Mouse (Mus musculus): ENCODE measurements around the gene Cd55.
"Not testable (repeated sequence)": the region's sequence is repeated elsewhere in the genome, so short reads cannot be mapped to it uniquely, and the experiment has no call there.

Cd55 gene

DNA sequence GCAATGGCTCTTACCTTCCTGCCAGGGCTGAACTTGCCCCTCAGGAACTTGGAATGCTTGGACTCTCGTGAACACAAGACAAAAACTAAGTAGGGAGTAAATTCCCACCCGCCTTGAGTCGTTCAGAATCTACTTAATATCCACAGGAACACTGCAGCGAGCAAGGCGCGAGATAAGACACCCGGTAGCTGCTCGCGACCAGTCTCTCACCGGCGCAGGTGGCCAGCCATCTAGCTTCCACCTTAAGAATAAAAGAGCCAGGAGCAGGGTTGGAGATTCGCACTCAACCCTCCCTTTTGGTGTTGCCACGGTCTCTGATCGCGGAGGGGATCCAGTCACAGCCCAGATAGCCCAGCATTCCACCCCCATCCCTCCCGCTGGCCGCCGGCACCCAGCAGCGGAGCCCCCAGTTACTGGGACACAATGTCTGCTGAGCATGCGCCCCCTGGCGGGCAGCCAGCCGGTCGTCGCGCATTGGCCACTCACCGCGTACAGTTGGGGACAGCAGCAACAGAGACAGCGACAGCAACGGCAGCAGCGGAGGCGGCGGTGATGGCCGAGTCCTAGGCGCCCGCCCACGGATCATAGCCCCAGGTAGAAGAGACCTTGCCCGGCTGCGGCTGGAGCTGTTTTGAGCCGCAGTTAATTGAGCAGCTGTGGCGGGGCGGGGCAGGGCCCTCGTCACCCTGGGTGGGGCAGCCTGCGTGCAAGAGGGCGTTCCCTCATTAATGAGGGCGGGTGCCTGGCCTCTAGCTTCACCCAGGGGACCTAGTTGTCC, at the start of gene Cd55:
Gene Cd55, minus strand, starts transcription at position 661 of the 778 bp plus-strand sequence.
- peak; percentile 88 to 89 for DNase-seq

DNA sequence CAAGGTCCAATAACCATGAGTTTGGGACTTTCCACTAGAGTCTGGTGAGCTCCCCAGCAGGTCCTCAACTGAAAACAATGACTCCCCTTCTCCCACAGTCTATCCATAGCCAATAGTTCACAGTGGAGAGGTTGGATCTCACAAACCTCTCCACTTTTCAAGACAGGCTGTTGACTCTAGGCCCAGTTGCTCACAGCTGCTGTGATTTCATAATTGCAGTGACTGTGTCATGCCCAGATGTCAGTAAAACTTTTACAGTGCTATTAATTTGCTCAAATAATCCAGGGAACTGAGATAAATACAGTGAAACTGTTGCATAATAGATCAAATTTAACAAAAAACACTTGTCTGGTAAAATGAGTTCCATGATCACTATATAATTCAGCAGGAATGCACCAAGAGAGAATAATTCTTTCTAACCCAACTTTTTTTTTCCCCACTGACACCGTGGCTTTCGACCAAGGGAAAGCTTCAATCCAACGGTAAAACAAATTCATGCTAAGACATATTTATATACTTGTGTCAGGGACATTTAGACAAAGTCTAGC, 49.4 kb upstream of the Cd55 start:
- peak; percentile 22 to 46 for DNase-seq

DNA sequence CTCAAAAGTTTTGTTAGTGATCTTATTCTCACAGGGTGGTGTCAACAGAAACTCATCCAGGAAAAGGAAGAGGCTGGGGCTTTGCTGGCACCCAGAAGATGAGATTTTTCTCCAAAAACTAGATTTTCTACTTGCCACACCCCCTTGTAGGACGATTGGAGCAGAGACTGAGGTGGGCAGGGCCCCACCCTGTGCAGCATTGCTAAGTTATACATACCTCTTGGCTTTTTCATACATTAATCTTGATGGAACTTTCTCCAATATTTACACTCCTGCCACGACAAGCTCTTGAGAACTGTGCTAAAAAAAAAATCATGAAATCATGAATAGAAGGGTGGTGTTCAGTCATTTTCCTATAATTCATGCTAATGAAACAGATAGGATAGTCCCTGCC, 46.4 kb upstream of the Cd55 start:
- no peak for DNase-seq

DNA sequence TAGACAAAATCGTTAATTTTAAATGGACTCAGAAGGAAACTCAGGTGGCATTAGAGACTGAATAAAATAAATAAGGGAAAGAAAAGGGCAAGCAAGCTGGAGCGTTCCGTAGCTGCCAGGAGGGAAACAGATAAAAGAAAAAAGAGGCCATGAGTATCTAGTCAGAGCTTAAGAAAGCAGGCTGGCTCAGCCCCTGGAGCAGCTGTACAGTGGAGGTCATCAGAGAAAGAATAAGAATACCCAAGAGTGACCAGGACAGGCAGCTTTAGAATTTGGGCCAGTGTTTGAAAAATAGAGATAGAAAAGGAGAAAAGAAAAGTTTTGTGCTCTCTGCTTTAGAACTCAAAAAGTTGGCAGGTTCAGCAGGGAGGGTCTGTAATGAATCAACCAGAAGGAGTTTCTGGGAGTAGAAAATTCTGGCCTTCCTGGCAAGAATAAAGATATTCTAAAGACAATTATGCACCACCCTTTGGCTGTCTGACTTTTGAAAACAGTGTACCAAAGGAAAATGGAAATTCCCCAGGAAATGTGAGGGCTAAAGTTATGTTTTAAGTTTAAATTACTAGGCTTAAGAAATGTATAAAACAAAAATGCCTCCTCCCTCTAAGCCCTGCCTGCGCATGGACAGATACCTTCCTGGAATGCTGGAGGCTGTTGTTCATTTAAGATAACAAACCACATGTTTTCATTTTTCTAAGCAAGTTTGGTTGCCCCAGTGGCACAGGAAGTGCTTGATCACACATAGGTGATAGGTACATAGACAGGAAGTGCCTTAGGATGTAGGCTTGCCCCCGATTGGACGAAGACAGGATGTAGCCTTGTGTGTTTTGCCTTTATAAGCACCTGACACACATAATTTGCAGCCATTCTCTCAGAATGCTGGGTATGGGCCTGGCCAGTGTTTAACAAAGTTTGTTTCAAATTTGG, 45.7 kb upstream of the Cd55 start:
- no peak for DNase-seq

DNA sequence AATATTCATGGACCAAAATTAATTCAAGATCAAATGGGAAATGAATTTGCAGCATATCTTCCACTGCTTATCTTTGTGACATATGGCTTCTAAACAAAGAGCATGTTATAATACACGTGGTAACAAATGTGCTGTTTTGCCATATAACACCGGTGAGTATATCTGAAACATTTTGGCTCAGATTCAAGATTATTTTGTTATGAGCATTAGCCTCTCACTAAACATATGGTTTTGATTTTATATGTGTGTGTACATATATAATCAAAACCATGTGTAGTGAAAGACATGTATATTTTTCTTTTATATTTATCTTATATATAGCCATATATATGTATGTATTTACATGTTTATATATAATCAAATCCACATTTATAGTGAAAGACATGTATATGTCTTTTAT, 44.9 kb upstream of the Cd55 start:
- no peak for DNase-seq

DNA sequence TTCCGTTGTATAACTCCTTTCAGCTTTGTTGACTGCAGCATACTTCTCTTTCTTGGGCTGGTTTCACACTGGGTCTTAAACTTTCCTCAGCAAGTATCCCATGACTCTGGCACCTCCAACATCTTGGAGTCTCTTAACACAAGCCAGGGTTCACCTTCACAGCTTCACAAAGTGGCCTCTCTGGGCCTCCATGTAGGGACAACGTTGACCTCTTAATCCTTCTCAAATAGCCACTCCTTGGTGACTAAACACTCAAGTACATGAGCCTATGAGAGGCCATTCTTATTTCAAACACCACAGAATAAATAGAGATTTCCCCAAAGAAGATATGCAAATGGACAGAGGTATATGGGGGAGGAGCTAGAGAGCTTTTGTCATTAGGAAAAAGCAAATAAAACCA, 37.4 kb upstream of the Cd55 start:
- DNase-seq, result peak; percentile 19 to 48

DNA sequence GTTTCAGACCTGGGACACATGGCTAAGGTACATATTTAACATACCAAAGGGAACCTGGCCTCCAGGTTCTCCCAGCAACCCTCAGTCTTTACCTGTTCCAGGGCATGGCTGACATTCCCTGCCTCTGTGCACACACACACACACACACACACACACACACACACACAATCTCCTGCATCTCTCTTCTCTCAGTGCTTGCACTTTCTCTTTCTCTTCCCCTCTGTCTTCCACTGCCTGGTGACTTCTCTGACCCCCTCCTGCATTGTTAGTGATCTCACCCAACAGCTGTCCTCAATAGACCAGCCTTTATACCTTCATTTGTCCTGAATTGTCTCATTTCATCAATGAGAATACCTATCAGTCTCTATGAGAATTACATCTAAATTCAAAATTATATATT, 35.8 kb upstream of the Cd55 start:
- DNase-seq, result no peak

DNA sequence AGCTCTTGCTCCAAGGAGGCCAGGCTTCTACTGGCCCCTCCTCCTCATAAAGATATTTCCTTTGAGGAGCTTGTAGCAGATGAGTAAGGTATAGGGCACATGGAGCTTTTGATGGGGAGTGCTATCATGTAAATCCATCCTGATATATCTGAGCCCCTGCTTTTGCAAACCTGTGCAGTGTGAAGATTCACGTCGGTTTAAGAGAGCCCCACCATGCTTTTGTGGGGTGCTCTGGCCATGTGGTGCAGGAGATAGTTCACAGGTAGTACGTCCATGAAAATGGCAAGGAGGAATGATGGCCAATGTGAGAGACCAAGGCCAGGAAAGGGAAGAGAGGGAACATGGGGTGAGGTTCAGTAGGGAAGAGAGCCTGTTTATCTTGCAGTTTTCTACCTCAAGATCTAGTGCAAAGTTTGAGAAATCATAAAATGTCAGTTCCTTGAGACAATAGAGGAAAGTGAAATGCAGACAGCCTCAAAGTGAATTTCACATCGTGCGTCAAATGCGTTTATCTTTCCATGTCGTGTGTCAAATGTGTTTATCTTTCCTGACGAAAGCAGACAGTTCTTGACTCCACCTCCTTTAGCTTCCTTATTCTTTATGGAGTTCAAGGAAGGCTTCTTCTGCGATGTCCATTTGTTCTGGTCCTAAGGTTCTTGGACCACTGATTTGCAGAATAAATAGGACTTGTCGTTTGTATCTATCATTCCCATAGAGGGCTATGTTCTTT, 24.4 kb upstream of the Cd55 start:
- DNase-seq, result no peak

DNA sequence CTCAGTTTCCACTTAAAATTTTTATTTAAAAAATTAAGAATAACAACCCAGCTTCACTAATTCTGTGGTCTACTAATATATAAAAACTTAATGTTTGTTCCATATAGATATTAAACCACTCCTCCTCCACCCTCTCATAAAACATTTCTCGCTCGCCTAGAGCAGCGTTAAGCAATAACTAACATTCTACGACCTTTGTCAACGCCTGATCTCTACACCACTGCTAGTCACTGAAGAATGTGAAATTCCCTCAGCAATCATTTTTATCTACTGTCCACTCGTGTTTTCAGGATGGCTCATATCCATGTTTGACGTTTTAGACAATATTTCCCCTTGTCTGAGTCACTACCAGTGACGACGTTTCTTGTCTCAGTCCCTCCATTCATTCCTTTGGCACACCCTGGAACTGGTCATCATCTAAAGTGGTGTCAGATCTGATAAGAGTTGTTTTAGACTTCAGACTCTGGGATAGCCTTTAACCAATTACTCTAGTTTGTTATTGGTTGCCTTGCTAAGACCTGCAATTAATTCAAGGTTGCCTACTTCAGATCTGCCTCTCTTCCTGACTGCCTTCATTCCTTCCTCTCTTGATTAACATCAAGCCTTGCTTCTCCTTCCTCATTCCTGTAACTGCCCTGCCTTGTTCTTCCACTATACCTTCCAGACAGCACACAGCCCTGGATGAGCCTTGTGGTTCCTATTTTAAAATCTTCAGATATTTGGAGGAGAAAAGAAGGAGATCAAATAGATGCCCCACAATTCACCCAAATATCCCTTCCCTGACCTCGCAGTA, 23.5 kb upstream of the Cd55 start:
- DNase-seq, result no peak

DNA sequence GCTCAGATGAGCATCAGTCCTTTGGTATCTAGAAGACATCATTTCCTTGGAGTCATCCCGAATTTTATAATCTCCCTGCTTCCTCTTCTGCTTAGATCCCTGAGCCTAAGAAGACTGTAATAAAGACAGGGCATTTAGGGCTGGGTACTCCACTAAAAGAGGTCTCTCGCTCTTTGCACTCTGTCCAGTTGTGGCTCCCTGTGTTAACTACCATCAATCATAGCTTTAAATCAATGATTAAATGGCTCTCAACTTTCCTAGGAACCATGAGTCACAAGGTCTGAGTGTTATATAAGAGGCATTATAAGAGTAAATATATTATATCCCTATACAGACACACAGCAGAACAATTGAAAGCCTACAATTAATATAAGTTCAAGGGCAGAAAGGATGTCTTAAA, 22.8 kb upstream of the Cd55 start:
- no peak for DNase-seq

DNA sequence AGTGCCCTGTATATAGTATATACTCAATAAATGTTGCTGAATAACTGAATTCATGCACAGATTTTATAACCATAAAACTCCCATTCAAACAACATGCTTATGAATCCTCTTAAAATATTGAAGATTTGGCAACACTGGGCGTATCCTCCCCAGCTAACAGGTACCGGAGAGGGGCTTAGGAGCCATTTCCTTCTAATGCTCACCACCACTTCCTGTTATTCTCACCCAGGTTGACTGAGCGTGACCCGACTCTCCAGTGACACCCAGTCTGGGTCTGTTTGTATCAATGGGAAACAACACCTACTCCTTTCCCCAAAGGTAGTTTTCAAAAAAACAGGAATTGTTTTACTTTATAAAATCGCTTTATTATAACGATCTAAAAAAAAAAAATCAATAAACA, 12.4 kb upstream of the Cd55 start:
- peak in 1 of 2 experiments; percentile 14 for DNase-seq

DNA sequence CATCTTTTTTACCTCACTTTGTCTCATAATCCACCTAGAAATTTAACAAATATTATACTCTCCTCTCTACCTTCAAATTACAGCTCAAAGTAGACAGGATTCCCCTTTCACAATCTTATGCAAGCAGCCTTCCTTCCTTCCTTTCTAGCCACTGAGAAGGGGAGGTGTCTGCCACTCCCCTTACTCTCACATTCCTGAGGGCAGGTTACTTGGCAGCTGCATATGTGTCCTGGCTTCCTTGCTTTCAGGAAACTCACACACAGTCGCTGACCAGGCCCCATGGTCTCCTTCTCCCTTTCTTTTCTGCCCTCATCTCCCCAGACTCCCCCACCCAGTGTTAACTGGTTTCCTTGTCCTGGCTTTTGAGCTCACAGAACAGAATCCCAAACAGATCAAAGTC, 11.7 kb upstream of the Cd55 start:
- DNase-seq, result peak; percentile 72 to 82

DNA sequence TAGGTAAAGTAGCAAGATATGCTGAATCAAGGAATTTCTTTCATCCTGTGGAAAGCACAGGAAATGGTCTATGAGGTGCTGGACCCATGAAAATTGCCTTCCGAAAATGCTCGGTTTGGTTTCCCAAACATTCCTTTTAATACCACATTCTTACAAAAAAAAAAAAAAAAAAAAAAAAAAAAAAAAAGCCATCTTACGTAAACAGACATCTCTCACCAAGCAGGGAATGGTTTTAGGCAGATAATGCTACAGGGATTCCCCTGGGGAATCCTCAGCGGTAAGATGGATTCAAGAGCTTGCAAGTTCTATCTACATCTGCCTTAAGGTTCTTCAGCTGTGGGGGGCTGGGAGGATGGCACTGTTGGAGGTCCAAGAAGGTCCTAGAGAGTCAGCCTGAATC, 7.5 kb upstream of the Cd55 start:
- DNase-seq, result no peak

DNA sequence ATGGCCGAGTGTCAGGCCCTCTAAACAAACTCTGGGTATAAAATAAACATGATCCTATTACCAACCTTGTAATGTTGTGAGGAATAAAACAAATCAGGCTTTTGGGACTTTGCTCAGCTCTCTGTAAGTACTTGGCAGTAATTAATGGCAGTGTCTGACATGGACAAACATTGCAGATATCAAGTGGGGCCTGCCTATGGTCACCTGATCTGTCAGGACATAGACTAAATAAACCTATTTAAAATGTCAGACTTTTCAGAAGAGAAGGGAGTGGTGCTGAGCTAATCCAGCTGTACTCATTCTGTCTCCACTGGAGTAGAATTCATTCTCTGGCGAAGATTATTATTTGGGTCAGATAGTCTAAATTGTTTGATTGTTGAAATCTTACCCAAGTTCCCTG, 4.9 kb upstream of the Cd55 start:
- DNase-seq, result no peak

DNA sequence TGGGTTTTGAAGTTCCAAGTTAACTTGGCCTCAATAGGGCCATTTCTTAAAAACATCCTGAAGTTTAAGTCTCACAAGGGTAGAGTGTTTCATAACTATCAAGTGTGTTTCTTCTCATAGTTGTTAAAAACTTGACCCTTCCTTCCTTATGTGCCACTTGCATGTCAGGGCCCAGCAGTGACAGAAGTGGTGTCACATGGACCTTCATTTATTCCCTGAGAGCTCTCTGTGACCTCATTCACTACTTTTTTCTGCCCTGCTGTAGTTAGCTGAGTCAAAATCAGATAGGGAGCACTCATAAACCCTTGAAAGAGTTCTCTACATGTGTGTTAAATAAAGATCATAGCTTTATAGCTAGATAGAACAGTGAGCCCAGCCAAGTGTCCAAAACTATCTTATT, 1.6 kb upstream of the Cd55 start:
- DNase-seq, result peak in 1 of 2 experiments; percentile 36

DNA sequence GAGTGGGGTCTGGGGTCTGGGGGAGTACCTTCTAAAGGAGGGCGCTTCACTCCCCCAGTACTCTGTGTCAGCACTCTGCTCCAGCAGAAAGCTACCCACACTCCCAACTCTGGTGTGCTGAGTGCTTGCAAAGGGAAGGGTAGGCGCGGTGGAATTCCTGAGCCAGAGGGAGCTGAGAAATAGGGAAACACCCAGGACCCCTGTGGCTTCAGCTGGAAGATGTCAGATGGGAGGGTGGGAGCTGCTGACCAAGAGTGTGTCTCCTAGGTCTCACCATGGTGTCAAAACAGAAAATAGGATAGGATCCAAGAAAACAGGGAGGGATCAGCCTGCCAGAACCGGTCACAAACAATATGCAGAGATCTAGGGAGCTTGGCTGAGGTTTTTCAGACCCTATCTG, 323 bp upstream of the Cd55 start:
- DNase-seq, result no peak

DNA sequence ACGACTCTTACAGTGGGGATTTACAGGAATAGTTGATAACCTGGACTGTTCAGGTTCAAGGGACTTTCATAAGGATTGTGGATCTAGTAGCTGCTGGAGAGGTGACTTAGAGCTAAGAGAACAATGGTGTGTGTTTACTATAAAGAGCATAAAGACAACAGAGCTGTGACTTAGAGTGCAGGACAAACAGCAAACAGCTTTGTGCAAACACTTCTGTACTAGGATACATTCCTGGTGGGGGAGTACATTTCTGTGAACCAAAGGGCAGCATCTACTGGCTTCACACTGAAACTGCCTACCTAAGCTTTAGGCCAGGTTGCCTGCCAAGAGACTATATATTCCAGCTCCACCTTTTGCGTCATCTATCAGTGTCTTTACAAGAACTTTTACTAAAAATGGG, 7.4 kb downstream of the Cd55 start:
- peak; percentile 20 to 51 for DNase-seq

DNA sequence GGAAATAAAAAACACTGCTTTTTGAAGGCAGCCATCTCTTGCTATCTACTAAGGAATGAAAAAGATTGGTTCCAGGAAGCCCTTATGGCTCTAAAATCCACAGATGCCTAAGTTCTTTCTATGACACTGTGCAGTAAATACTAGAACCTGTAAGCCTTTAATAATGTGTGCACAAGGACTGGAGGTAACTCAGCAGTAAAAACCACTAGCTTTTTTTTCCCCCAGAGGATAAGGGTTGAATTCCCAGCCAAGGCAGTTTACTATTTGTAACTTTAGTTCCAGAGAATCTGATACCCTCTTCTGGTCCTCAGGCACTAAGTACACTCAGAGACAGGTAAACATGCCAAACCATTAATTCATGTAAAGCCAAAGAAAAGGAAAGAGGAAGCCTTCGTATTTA, 19.6 kb downstream of the Cd55 start:
- DNase-seq, result not testable (repeated sequence)

DNA sequence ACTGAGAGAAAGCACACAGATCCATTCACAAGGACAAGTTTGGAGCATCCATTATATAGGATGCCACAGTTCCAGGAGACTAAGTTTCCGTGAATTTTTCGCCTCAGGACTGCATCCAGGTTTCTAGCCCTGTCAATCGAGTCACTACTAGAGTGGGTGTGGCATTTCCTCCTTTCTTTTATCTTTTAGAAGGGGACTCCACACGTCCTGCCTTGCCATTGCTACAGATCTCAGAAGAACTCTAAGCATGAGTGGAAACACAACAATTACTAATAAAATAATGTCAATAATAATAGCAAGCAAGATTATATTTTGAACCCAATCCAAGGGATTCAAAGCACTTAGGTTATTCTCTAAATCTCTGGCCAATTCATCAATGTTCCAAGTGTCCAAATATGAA, 31.6 kb downstream of the Cd55 start:
- no peak for DNase-seq

DNA sequence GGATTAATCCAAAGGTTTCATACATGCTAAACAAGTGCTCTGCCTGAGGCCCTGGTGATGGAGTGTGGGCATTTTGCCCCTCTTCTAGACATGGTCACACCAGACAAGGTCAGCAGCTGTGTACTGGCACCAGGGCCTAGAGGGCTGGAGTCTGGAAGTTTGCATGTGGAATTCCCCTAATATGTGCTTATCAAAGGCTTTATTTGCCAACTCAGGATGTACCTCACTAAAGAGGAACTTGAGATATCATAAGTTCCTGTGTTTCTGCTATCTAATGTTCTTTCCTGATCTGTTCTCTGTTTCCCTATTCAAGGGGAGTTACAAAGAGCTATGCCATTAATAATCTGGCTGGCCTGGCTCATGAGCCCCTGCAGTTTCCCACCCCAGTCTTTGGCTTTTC, 33.9 kb downstream of the Cd55 start:
- DNase-seq, result not testable (repeated sequence)

DNA sequence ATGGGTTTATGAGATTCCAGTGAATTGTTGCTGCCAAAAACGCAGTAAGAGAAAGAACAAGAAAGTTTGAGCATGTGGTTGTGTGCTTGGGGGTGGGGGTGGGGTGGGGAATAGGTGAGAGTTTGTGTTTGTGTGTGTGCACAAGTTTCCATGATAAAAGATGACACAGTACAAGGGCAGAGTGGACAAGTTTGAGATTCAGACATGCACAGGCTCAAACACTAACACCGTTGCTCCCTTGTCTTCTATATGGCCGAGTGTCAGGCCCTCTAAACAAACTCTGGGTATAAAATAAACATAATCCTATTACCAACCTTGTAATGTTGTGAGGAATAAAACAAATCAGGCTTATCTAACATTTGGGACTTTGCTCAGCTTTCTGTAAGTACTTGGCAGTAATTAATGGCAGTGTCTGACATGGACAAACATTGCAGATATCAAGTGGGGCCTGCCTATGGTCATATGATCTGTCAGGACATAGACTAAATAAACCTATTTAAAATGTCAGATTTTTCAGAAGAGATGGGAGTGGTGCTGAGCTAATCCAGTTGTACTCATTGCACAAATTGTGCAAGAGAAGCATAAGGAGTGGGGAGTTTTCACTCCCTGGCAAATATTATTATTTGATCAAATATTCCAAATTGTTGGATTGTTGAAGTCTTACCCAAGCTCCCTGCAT, 35.2 kb downstream of the Cd55 start:
- DNase-seq, result not testable (repeated sequence)

All from lung, adult 18-20 months (tissue).